Mouse (Mus musculus) splenic B cell, adult 2 months (primary cell): ENCODE measurements at regions not wholly inside any gene's neighbourhood (a gene's known extent, or its start where the extent isn't known, plus 50 kb on each side); places are given as distances from the start of the nearest gene placed in this dataset.
A peak's percentile ranks its signal among the peaks of the same experiment; 100 is the strongest.

Experiments used
- DNase-seq: peaks from one replicate; pipeline ENCODE4 v3.0.0-alpha.2; 2011; ENCODE audit warnings: low read depth, low spot score
- H3K27me3 ChIP-seq: 2 replicates; pipeline ENCODE4 v1.6.1; 2012; ENCODE audit warnings: mild to moderate bottlenecking, low read length, moderate library complexity, mixed read lengths; ENCODE audit not compliant: control insufficient read depth, poor library complexity, insufficient read depth, severe bottlenecking
- H3K36me3 ChIP-seq: 2 replicates; pipeline ENCODE4 v1.6.1; 2012; ENCODE audit warnings: mild to moderate bottlenecking, low read length, moderate library complexity, mixed read lengths; ENCODE audit not compliant: control insufficient read depth, poor library complexity, insufficient read depth, severe bottlenecking

- no peaks in the 10 kb centered on the region for H3K27me3 ChIP-seq
- DNase-seq = no peak
- no peaks in the 10 kb centered on the region for H3K36me3 ChIP-seq
Measured at GRCm38 (mm10) chr4:80002738-80003635, 830.9 kb upstream of the Tyrp1 start.

GRCm38 (mm10) chr4:80003636-80004365 is 830.1 kb upstream of the Tyrp1 start:
- Histone ChIP-seq H3K36me3 (no peaks in the 10 kb centered on the region), H3K27me3 (no peaks in the 10 kb centered on the region)
- DNase-seq = no peak

- Histone ChIP-seq H3K27me3 (no peaks in the 10 kb centered on the region), H3K36me3 (no peaks in the 10 kb centered on the region)
- no peak for DNase-seq
Measured at GRCm38 (mm10) chr4:80004366-80004700, 829.6 kb upstream of the Tyrp1 start.

- no peaks in the 10 kb centered on the region for H3K36me3 ChIP-seq
- DNase-seq = peak; percentile 12
- no peaks in the 10 kb centered on the region for H3K27me3 ChIP-seq
Measured at GRCm38 (mm10) chr4:80004788-80005187, 829.1 kb upstream of the Tyrp1 start.

- no peaks in the 10 kb centered on the region for H3K27me3 ChIP-seq
- H3K36me3 ChIP-seq = no peaks in the 10 kb centered on the region
- DNase-seq = no peak
Measured at GRCm38 (mm10) chr4:80027876-80028275, 806.0 kb upstream of the Tyrp1 start.

- Histone ChIP-seq H3K36me3 (no peaks in the 10 kb centered on the region), H3K27me3 (no peaks in the 10 kb centered on the region)
- no peak for DNase-seq
Measured at GRCm38 (mm10) chr4:80047956-80048355, 786.0 kb upstream of the Tyrp1 start.
